Mouse (Mus musculus): ENCODE data around the gene Tbl1xr1.

DNA sequence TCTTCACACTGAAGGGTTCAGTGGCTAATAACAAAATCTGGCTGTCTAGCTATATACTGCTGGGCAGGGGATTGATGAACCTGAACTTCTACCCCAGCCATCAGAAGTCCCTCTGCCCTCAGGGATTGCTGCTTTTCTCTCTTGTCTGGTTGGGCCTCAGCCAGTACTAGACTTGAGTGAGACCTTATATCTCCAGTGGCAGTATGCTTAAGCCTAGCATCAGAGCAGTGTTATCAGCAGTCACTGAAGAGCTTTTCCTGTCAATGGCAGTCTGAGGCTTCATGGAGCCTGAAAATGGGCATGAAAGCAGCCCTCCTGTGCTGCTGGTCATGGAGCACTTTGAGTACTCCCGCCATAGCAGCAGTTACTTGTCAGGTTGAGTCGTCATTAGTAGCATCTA is 46.7 kb downstream of the Tbl1xr1 start:
- TF ChIP-seq CTCF (conservative IDR thresholded peaks at IDR 0.05; ENCODE audit: low read length) (no peak), NANOG (IDR thresholded peaks at IDR 0.05; ENCODE audit: borderline replicate concordance, low read length) (no peak)

All from E14TG2a.4 (cell line).